Mouse (Mus musculus) lung, embryonic 16.5 days (tissue): ENCODE data around the gene Fsd2. TPM values are rescaled to one million over a fixed set of nuclear protein-coding genes. Genes with fewer than 3 reads are reported as not detected.

Source experiments
- ATAC-seq: fragments of 200-750 bp; cut with Nextera tagmentation; 2 replicates; pipeline ENCODE4 v1.8.0; 2017; ENCODE audit warnings: low read depth, mild to moderate bottlenecking, moderate library complexity
- H3K27ac ChIP-seq: fragments of 300-500 bp; sonication (generic); 2 replicates; pipeline ENCODE4 v1.5.1; 2014; ENCODE audit warnings: mild to moderate bottlenecking, control low read depth, low read length
- H3K27me3 ChIP-seq: fragments of 300-500 bp; sonication (generic); 2 replicates; pipeline ENCODE4 v1.6.1; 2014; ENCODE audit warnings: low read depth, low read length, mixed read lengths; ENCODE audit not compliant: control insufficient read depth, insufficient read depth
- H3K36me3 ChIP-seq: fragments of 300-500 bp; sonication (generic); 2 replicates; pipeline ENCODE4 v1.6.1; 2014; ENCODE audit warnings: low read length; ENCODE audit not compliant: control insufficient read depth, insufficient read depth
- H3K4me1 ChIP-seq: fragments of 300-500 bp; sonication (generic); replicated peaks from 2 replicates; pipeline ENCODE4 v1.6.1; 2014; ENCODE audit warnings: low read length, mixed read lengths; ENCODE audit not compliant: control insufficient read depth, insufficient read depth
- H3K4me2 ChIP-seq: fragments of 300-500 bp; sonication (generic); 2 replicates; pipeline ENCODE4 v1.6.1; 2014; ENCODE audit warnings: low read depth, low read length, control low read depth
- H3K4me3 ChIP-seq: fragments of 300-500 bp; sonication (generic); 2 replicates; pipeline ENCODE4 v1.5.1; 2014; ENCODE audit warnings: mild to moderate bottlenecking, low read length, control low read depth
- H3K9ac ChIP-seq: fragments of 300-500 bp; sonication (generic); 2 replicates; pipeline ENCODE4 v1.6.1; 2014; ENCODE audit warnings: low read length, control low read depth
- H3K9me3 ChIP-seq: fragments of 300-500 bp; sonication (generic); 2 replicates; pipeline ENCODE4 v1.6.1; 2016; ENCODE audit warnings: low read length; ENCODE audit not compliant: control insufficient read depth
- WGBS: fragments of 180-500 bp; shearing (Covaris S2); extraction: QIAGEN DNeasy Blood & Tissue Kit; methylation state at CpG from one replicate; pipeline ENCODE4 v1.1.7; 2014; 5-methylcytosine and 5-hydroxymethylcytosine counted together
- polyA plus RNA-seq: library from polyadenylated mRNA; unstranded; fragments of >200 nt; fragmentation: Nextera tagmentation; extraction: Ambion mirVana; gene quantifications from 2 replicates; pipeline ENCODE4 v1.2.1, GENCODE M21; 2015

Fsd2 gene
- polyA plus RNA-seq, 1 experiment from 2014 or later: 1.8 TPM

GRCm38 (mm10) chr7:81567396-81567795, 652 bp upstream of the Fsd2 start:
- Histone ChIP-seq H3K4me3 (no peak overlapping the region), H3K9me3 (no peaks in the 10 kb centered on the region), H3K36me3 (no peaks in the 10 kb centered on the region), H3K27ac (no peak overlapping the region), H3K4me2 (no peak overlapping the region), H3K27me3 (no peaks in the 10 kb centered on the region), H3K4me1 (peaks cover 1% of the 10 kb centered on the region; the same call in 1 of the 2 replicates), H3K9ac (no peak overlapping the region)
- ATAC-seq: no peak
- WGBS: 86% methylated on average over 5 of the region's 5 CpGs

GRCm38 (mm10) chr7:81566332-81566731, 412 bp downstream of the Fsd2 start:
- Histone ChIP-seq H3K4me3 (no peak overlapping the region), H3K9ac (no peak overlapping the region), H3K36me3 (no peaks in the 10 kb centered on the region), H3K9me3 (no peaks in the 10 kb centered on the region), H3K27me3 (no peaks in the 10 kb centered on the region), H3K4me1 (no peaks in the 10 kb centered on the region), H3K27ac (no peak overlapping the region), H3K4me2 (no peak overlapping the region)
- ATAC-seq: no peak
- 64% methylated on average over 4 of the region's 4 CpGs for WGBS

GRCm38 (mm10) chr7:81565381-81566055, 1.2 kb downstream of the Fsd2 start:
- Histone ChIP-seq H3K9ac (no peak overlapping the region), H3K9me3 (no peaks in the 10 kb centered on the region), H3K36me3 (no peaks in the 10 kb centered on the region), H3K4me1 (peaks cover 6% of the 10 kb centered on the region), H3K4me3 (no peak overlapping the region), H3K4me2 (no peak overlapping the region), H3K27me3 (no peaks in the 10 kb centered on the region), H3K27ac (no peak overlapping the region)
- WGBS: 47% methylated on average over 7 of the region's 7 CpGs
- ATAC-seq: no peak

- no peaks in the 10 kb centered on the region for H3K36me3 ChIP-seq
- H3K27me3 ChIP-seq: no peaks in the 10 kb centered on the region
- H3K9me3 ChIP-seq: no peaks in the 10 kb centered on the region
- H3K4me3 ChIP-seq: no peak overlapping the region
- H3K27ac ChIP-seq: no peak overlapping the region
- WGBS: 68% methylated on average over 7 of the region's 7 CpGs
- H3K4me2 ChIP-seq: no peak overlapping the region
- H3K9ac ChIP-seq: no peak overlapping the region
- no peak for ATAC-seq
- peaks cover 13% of the 10 kb centered on the region for H3K4me1 ChIP-seq
Observed at GRCm38 (mm10) chr7:81564766-81565165, 2.0 kb downstream of the Fsd2 start.

GRCm38 (mm10) chr7:81563506-81564015, 3.2 kb downstream of the Fsd2 start:
- H3K27me3 ChIP-seq: no peaks in the 10 kb centered on the region
- H3K36me3 ChIP-seq: no peaks in the 10 kb centered on the region
- H3K9ac ChIP-seq: no peak overlapping the region
- peaks cover 14% of the 10 kb centered on the region for H3K4me1 ChIP-seq
- H3K4me2 ChIP-seq: no peak overlapping the region
- WGBS: 65% methylated on average over 4 of the region's 4 CpGs
- no peak overlapping the region for H3K27ac ChIP-seq
- no peaks in the 10 kb centered on the region for H3K9me3 ChIP-seq
- ATAC-seq: no peak
- no peak overlapping the region for H3K4me3 ChIP-seq

GRCm38 (mm10) chr7:81561211-81561610, 5.5 kb downstream of the Fsd2 start:
- no peak for ATAC-seq
- Histone ChIP-seq H3K36me3 (no peaks in the 10 kb centered on the region), H3K9ac (no peak overlapping the region), H3K4me2 (no peak overlapping the region), H3K4me3 (no peak overlapping the region), H3K27ac (peak overlapping the region; percentile 33; the same call in 1 of the 2 replicates), H3K27me3 (no peaks in the 10 kb centered on the region), H3K9me3 (no peaks in the 10 kb centered on the region), H3K4me1 (peaks cover 19% of the 10 kb centered on the region)
- WGBS: 62% methylated on average over 5 of the region's 5 CpGs

GRCm38 (mm10) chr7:81560101-81561049, 6.4 kb downstream of the Fsd2 start:
- WGBS: 41% methylated on average over 8 of the region's 8 CpGs
- no peak overlapping the region for H3K9ac ChIP-seq

GRCm38 (mm10) chr7:81559231-81559980, 7.3 kb downstream of the Fsd2 start:
- 87% methylated on average over 14 of the region's 14 CpGs for WGBS
- Histone ChIP-seq H3K4me2 (no peak overlapping the region), H3K4me1 (peaks cover 19% of the 10 kb centered on the region), H3K9ac (no peak overlapping the region), H3K27me3 (no peaks in the 10 kb centered on the region), H3K27ac (no peak overlapping the region), H3K36me3 (no peaks in the 10 kb centered on the region), H3K4me3 (no peak overlapping the region), H3K9me3 (no peaks in the 10 kb centered on the region)
- ATAC-seq: no peak

More at GRCm38 (mm10) chr7:81560101-81561049, 6.4 kb downstream of the Fsd2 start:
- no peaks in the 10 kb centered on the region for H3K27me3 ChIP-seq
- H3K4me1 ChIP-seq: peaks cover 19% of the 10 kb centered on the region
- no peak overlapping the region for H3K4me3 ChIP-seq
- H3K36me3 ChIP-seq: no peaks in the 10 kb centered on the region
- no peaks in the 10 kb centered on the region for H3K9me3 ChIP-seq
- 0 out of 2 replicates have a peak overlapping the region, but pooled peaks have one; percentile 19 for H3K4me2 ChIP-seq
- H3K27ac ChIP-seq: peak overlapping the region; percentile 30; the same call in 1 of the 2 replicates
- no peak for ATAC-seq
